Mouse (Mus musculus): ENCODE measurements at regions not wholly inside any gene's neighbourhood (a gene's known extent, or its start where the extent isn't known, plus 50 kb on each side); places are given as distances from the start of the nearest gene placed in this dataset.

GRCm38 (mm10) chr10:117579210-117579609, 50.1 kb upstream of the Cpm start:
- DNase-seq (ENCODE audit: low spot score), result no peak

- DNase-seq (ENCODE audit: low spot score), result no peak
Observed at GRCm38 (mm10) chr10:117578696-117579146, 50.6 kb upstream of the Cpm start.

- no peak for DNase-seq (ENCODE audit: low spot score)
Observed at GRCm38 (mm10) chr10:117577970-117578695, 51.2 kb upstream of the Cpm start.

GRCm38 (mm10) chr10:117576881-117577730, 52.2 kb upstream of the Cpm start:
- DNase-seq (ENCODE audit: low spot score), result no peak

- DNase-seq (ENCODE audit: low spot score), result no peak
Observed at GRCm38 (mm10) chr10:117576154-117576859, 53.0 kb upstream of the Cpm start.

GRCm38 (mm10) chr10:117575404-117576153, 53.7 kb upstream of the Cpm start:
- no peak for DNase-seq (ENCODE audit: low spot score)

GRCm38 (mm10) chr10:117574915-117575314, 54.4 kb upstream of the Cpm start:
- no peak for DNase-seq (ENCODE audit: low spot score)

GRCm38 (mm10) chr10:117574056-117574727, 55.1 kb upstream of the Cpm start:
- DNase-seq (ENCODE audit: low spot score), result no peak

- DNase-seq (ENCODE audit: low spot score), result no peak
Observed at GRCm38 (mm10) chr10:117573596-117573850, 55.8 kb upstream of the Cpm start.

GRCm38 (mm10) chr10:117572746-117573595, 56.3 kb upstream of the Cpm start:
- DNase-seq (ENCODE audit: low spot score), result no peak

- no peak for DNase-seq (ENCODE audit: low spot score)
Observed at GRCm38 (mm10) chr10:117571891-117572573, 57.3 kb upstream of the Cpm start.

- peak; percentile 15 for DNase-seq (ENCODE audit: low spot score)
Observed at GRCm38 (mm10) chr10:117570971-117571861, 58.1 kb upstream of the Cpm start.

- no peak for DNase-seq (ENCODE audit: low spot score)
Observed at GRCm38 (mm10) chr10:117570091-117570970, 59.0 kb upstream of the Cpm start.

- no peak for DNase-seq (ENCODE audit: low spot score)
Observed at GRCm38 (mm10) chr10:117569301-117570079, 59.8 kb upstream of the Cpm start.

GRCm38 (mm10) chr10:117568472-117569300, 60.6 kb upstream of the Cpm start:
- no peak for DNase-seq (ENCODE audit: low spot score)

- DNase-seq (ENCODE audit: low spot score), result no peak
Observed at GRCm38 (mm10) chr10:117568138-117568387, 61.2 kb upstream of the Cpm start.
